In the genomic region with DNA sequence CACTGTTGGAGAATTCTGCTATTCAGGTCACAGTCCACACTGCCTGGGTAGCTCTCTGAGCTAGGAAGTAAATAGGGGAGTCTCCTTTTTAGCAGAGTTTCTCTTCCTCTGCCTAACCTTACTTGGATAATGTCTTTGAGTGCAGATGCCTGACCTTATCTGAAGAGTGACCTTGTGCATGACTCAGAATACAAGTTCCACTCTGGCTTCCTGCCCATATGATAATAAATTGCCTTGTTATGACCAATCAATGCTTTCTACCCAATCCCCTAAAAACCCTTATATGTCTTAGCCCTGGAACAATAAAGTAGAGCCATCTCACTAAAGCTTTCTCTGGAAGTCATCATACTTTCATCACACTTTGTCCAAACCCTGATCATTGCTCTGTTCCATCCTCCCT, we compare ENCODE assay signal across 20 mouse cellular contexts.
DNase-seq lines count a peak whose midpoint lies in the region; TF ChIP-seq lines count a peak whose summit lies in the region.
"Had no signal": no experiment of that assay in that cellular context is flagged by ENCODE, and none has a peak within 500 bp of the region (broad histone marks: within the 10 kb centered on the region; RNA-seq: fewer than 3 reads in every experiment).

No protein-coding gene starts in this region.

- TF ChIP-seq RAD21 in MEL (IDR thresholded peaks at IDR 0.05; ENCODE audit: low read depth, low read length), result no peak

- TF ChIP-seq EP300 in MEL (IDR thresholded peaks at IDR 0.05; ENCODE audit: low read depth in 1 of 2, low read length in 2 of 2), result no peak

- DNase-seq in adrenal gland, adult (ENCODE audit: inconsistent age in 2 of 2, low spot score in 1 of 2), result peak; percentile 11 to 82
- DNase-seq in adrenal gland, postnatal 4 days (ENCODE audit: low spot score in 2 of 2), result no peak
- DNase-seq in adrenal gland, adult 8-10 months, result peak; percentile 5
- no peak for DNase-seq in adrenal gland, postnatal 14 days
- peak; percentile 5 for DNase-seq in MEL (ENCODE audit: low read depth, low spot score)
- DNase-seq in lung, adult 18-20 months, result no peak
- no peak for DNase-seq in layer of hippocampus, adult 2 months (ENCODE audit: low spot score in 2 of 2)
- DNase-seq: B cell, adult 2 months; cerebellum, adult 11-12 months; cerebellum, adult 2 months; cerebellum, adult 9-10 months; cerebellum, postnatal 10 days; cerebellum, postnatal 25 days; forebrain, postnatal 0 days had no signal

- no peak overlapping the region for H3K4me3 ChIP-seq in MEL (ENCODE audit: control insufficient read depth in 1 of 2, insufficient read depth in 1 of 2, low read depth in 2 of 2, low read length in 2 of 2)
- no peak overlapping the region for H3K4me3 ChIP-seq in layer of hippocampus, adult 2 months
- H3K4me3 ChIP-seq: embryonic facial prominence, embryonic 10.5 days; embryonic facial prominence, embryonic 12.5 days; forebrain, embryonic 13.5 days; forebrain, embryonic 15.5 days had no signal

- TF ChIP-seq POLR2A in MEL (IDR thresholded peaks at IDR 0.05; ENCODE audit: control insufficient read depth in 1 of 2, insufficient read depth in 1 of 2, low read depth in 1 of 2, low read length in 2 of 2, poor library complexity in 1 of 2), result no peak

- H3K27me3 ChIP-seq in MEL (ENCODE audit: control insufficient read depth in 1 of 2, insufficient read depth in 2 of 2, low read length in 2 of 2), result no peaks in the 10 kb centered on the region
- H3K27me3 ChIP-seq: CH12.LX; embryonic facial prominence, embryonic 12.5 days; forebrain, embryonic 13.5 days; forebrain, embryonic 15.5 days had no signal

- H3K27ac ChIP-seq in MEL (ENCODE audit: control insufficient read depth, low read depth, low read length), result no peak overlapping the region
- H3K27ac ChIP-seq in layer of hippocampus, adult 2 months, result no peak overlapping the region
- H3K27ac ChIP-seq: embryonic facial prominence, embryonic 10.5 days; embryonic facial prominence, embryonic 12.5 days; forebrain, embryonic 13.5 days; forebrain, embryonic 15.5 days had no signal

- H3K4me1 ChIP-seq in MEL (ENCODE audit: control insufficient read depth in 1 of 2, insufficient read depth in 2 of 2, low read length in 2 of 2), result no peaks in the 10 kb centered on the region
- H3K4me1 ChIP-seq: embryonic facial prominence, embryonic 10.5 days; embryonic facial prominence, embryonic 12.5 days; forebrain, embryonic 13.5 days; forebrain, embryonic 15.5 days had no signal

- no peaks in the 10 kb centered on the region for H3K36me3 ChIP-seq in MEL (ENCODE audit: control insufficient read depth in 1 of 2, insufficient read depth in 2 of 2, low read length in 2 of 2)
- H3K36me3 ChIP-seq: embryonic facial prominence, embryonic 10.5 days; embryonic facial prominence, embryonic 12.5 days; forebrain, embryonic 15.5 days; G1E had no signal

- no peaks in the 10 kb centered on the region for H3K79me2 ChIP-seq in MEL (ENCODE audit: control insufficient read depth, insufficient read depth, low read length, poor library complexity)

- TF ChIP-seq CTCF in MEL (IDR thresholded peaks at IDR 0.05 in 2 of 3, conservative IDR thresholded peaks at IDR 0.05 in 1 of 3; ENCODE audit: control insufficient read depth in 1 of 3, insufficient read depth in 1 of 3, low read depth in 2 of 3, low read length in 3 of 3, poor library complexity in 1 of 3, severe bottlenecking in 1 of 3), result no peak
- no peak for TF ChIP-seq CTCF in layer of hippocampus, adult 2 months (conservative IDR thresholded peaks at IDR 0.05)

- H3K9me3 ChIP-seq in MEL (replicated peaks; ENCODE audit: insufficient read depth, low read length), result no peaks in the 10 kb centered on the region
- H3K9me3 ChIP-seq: embryonic facial prominence, embryonic 10.5 days; embryonic facial prominence, embryonic 12.5 days; forebrain, embryonic 13.5 days; forebrain, embryonic 15.5 days; G1E had no signal

- no peak overlapping the region for H3K9ac ChIP-seq in MEL (ENCODE audit: control insufficient read depth, low read depth, low read length, poor library complexity, severe bottlenecking)
- H3K9ac ChIP-seq: embryonic facial prominence, embryonic 12.5 days; forebrain, embryonic 13.5 days; forebrain, embryonic 15.5 days; forebrain, postnatal 0 days had no signal

TF ChIP-seq in MEL, 35 proteins besides CTCF, POLR2A, EP300 and RAD21:
- TF ChIP-seq USF2 (IDR thresholded peaks at IDR 0.05; ENCODE audit: borderline replicate concordance in 1 of 2, insufficient read depth in 1 of 2, low read depth in 1 of 2, low read length in 2 of 2), result no peak
- no peak for TF ChIP-seq SIN3A (IDR thresholded peaks at IDR 0.05; ENCODE audit: low read length)
- TF ChIP-seq CHD2 (IDR thresholded peaks at IDR 0.05; ENCODE audit: low read length), result no peak
- TF ChIP-seq CHD1 (IDR thresholded peaks at IDR 0.05; ENCODE audit: low read depth, low read length), result no peak
- TF ChIP-seq MYC (IDR thresholded peaks at IDR 0.05; ENCODE audit: low read depth, low read length), result no peak
- no peak for TF ChIP-seq ZMIZ1 (IDR thresholded peaks at IDR 0.05; ENCODE audit: low read depth, low read length)
- TF ChIP-seq HCFC1 (IDR thresholded peaks at IDR 0.05; ENCODE audit: low read depth, low read length), result no peak
- TF ChIP-seq TCF12 (IDR thresholded peaks at IDR 0.05; ENCODE audit: low read depth, low read length), result no peak
- no peak for TF ChIP-seq MAX (IDR thresholded peaks at IDR 0.05; ENCODE audit: low read length)
- TF ChIP-seq BHLHE40 (IDR thresholded peaks at IDR 0.05; ENCODE audit: borderline replicate concordance, low read depth, low read length), result no peak
- TF ChIP-seq SMC3 (IDR thresholded peaks at IDR 0.05; ENCODE audit: low read depth, low read length), result no peak
TF ChIP-seq in MEL: peak in this region for 0.

Comparison
In these comparisons a context has a peak if more than half of its experiments do, and no peak if none do; other contexts are left out.
1. DNase-seq: peak in adrenal gland, adult (2 of 2), adrenal gland, adult 8-10 months (single experiment) and MEL (single experiment); none in adrenal gland, postnatal 4 days (0 of 2), adrenal gland, postnatal 14 days (single experiment), lung, adult 18-20 months (0 of 2) and layer of hippocampus, adult 2 months (0 of 2).